Mouse (Mus musculus): ENCODE measurements around the gene Lin7b. TPM values are rescaled to one million over a fixed set of nuclear protein-coding genes. Genes with fewer than 3 reads are reported as not detected.
A peak's percentile ranks its signal among the peaks of the same experiment; 100 is the strongest.

The Lin7b gene
- polyA plus RNA-seq, 1 experiment from 2014 or later: 34.8 TPM

GRCm38 (mm10) chr7:45332685-45333425 lies 37.5 kb downstream of the Lin7b start:
- H3K9ac ChIP-seq: peak overlapping the region; percentile 61
- no peak overlapping the region for H3K27ac ChIP-seq
- H3K9me3 ChIP-seq (ENCODE audit: control insufficient read depth, low read length): no peaks in the 10 kb centered on the region
- DNase-seq (ENCODE audit: low spot score) (peak; percentile 36), ATAC-seq (ENCODE audit: low FRiP score) (peak; percentile 55)
- WGBS: 2% methylated on average over 21 of the region's 22 CpGs
- H3K4me3 ChIP-seq (replicated peaks; ENCODE audit: low read length): peak overlapping the region; percentile 47
- 0 out of 2 replicates have a peak, but pooled peaks cover 4% of the 10 kb centered on the region for H3K4me1 ChIP-seq (replicated peaks; ENCODE audit: control insufficient read depth, insufficient read depth, low read length)
- peaks cover 5% of the 10 kb centered on the region for H3K27me3 ChIP-seq (ENCODE audit: control insufficient read depth, insufficient read depth, low read length)
- H3K4me2 ChIP-seq (replicated peaks): peak overlapping the region; percentile 71
- H3K36me3 ChIP-seq (replicated peaks; ENCODE audit: control insufficient read depth, insufficient read depth): no peaks in the 10 kb centered on the region

- H3K36me3 ChIP-seq (replicated peaks; ENCODE audit: control insufficient read depth, insufficient read depth): no peaks in the 10 kb centered on the region
- DNase-seq (ENCODE audit: low spot score) (no peak), ATAC-seq (ENCODE audit: low FRiP score) (no peak)
- no peaks in the 10 kb centered on the region for H3K9me3 ChIP-seq (ENCODE audit: control insufficient read depth, low read length)
- 86% methylated on average over 6 of the region's 6 CpGs for WGBS
- H3K9ac ChIP-seq: no peak overlapping the region
- H3K27ac ChIP-seq: no peak overlapping the region
- H3K27me3 ChIP-seq (ENCODE audit: control insufficient read depth, insufficient read depth, low read length): no peaks in the 10 kb centered on the region; the same call in 1 of the 2 replicates
- no peak overlapping the region for H3K4me2 ChIP-seq (replicated peaks)
- 0 out of 2 replicates have a peak, but pooled peaks cover 4% of the 10 kb centered on the region for H3K4me1 ChIP-seq (replicated peaks; ENCODE audit: control insufficient read depth, insufficient read depth, low read length)
- no peak overlapping the region for H3K4me3 ChIP-seq (replicated peaks; ENCODE audit: low read length)
These were observed 38.9 kb downstream of the Lin7b start for GRCm38 (mm10) chr7:45331502-45331901.

DNA sequence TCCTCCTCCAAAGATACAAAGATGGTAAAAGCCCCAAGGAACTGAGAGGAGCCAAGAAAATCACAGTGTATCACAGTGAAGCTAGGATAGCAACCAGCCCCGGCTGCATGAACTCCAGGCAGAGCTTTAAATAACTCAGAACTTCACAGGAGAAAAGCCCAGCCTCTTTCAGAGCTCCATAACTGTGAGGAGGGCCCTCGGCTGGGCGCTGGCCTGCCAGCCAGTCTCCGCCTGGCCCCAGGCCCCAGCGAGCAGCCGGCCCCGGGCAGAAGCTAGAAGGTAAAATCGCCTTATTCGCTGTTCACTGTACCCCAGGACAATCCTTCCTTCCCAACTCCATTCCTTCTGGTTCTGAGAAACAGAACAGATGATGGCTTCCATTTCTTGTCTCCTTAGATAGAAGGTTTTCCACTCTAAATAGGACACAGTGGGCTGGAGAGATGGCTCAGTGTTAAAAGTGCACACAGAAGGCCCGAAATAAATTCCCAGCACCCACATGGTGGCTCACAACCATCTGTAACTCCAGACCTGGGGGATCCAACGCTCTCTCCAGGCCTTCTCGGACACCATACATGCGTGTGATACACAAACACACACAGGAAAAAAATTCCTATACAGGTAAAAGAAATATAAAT lies 41.4 kb downstream of the Lin7b start:
- ATAC-seq (ENCODE audit: low FRiP score) (no peak), DNase-seq (ENCODE audit: low spot score) (no peak)
- H3K27me3 ChIP-seq (ENCODE audit: control insufficient read depth, insufficient read depth, low read length): no peaks in the 10 kb centered on the region
- H3K4me1 ChIP-seq (replicated peaks; ENCODE audit: control insufficient read depth, insufficient read depth, low read length): 0 out of 2 replicates have a peak, but pooled peaks cover 4% of the 10 kb centered on the region
- H3K27ac ChIP-seq: no peak overlapping the region
- H3K9me3 ChIP-seq (ENCODE audit: control insufficient read depth, low read length): no peaks in the 10 kb centered on the region
- H3K36me3 ChIP-seq (replicated peaks; ENCODE audit: control insufficient read depth, insufficient read depth): no peaks in the 10 kb centered on the region
- no peak overlapping the region for H3K9ac ChIP-seq
- H3K4me2 ChIP-seq (replicated peaks): no peak overlapping the region
- 86% methylated on average over 13 of the region's 13 CpGs for WGBS
- no peak overlapping the region for H3K4me3 ChIP-seq (replicated peaks; ENCODE audit: low read length)

- H3K4me3 ChIP-seq (replicated peaks; ENCODE audit: low read length): no peak overlapping the region
- DNase-seq (ENCODE audit: low spot score): no peak
- no peak overlapping the region for H3K4me2 ChIP-seq (replicated peaks)
- H3K9me3 ChIP-seq (ENCODE audit: control insufficient read depth, low read length): no peaks in the 10 kb centered on the region
- H3K27me3 ChIP-seq (ENCODE audit: control insufficient read depth, insufficient read depth, low read length): no peaks in the 10 kb centered on the region
- no peak overlapping the region for H3K27ac ChIP-seq
- H3K9ac ChIP-seq: no peak overlapping the region
- no peaks in the 10 kb centered on the region for H3K4me1 ChIP-seq (replicated peaks; ENCODE audit: control insufficient read depth, insufficient read depth, low read length)
- no peak for ATAC-seq (ENCODE audit: low FRiP score)
- no peaks in the 10 kb centered on the region for H3K36me3 ChIP-seq (replicated peaks; ENCODE audit: control insufficient read depth, insufficient read depth)
These were observed 44.6 kb downstream of the Lin7b start for GRCm38 (mm10) chr7:45325800-45326199.

DNA sequence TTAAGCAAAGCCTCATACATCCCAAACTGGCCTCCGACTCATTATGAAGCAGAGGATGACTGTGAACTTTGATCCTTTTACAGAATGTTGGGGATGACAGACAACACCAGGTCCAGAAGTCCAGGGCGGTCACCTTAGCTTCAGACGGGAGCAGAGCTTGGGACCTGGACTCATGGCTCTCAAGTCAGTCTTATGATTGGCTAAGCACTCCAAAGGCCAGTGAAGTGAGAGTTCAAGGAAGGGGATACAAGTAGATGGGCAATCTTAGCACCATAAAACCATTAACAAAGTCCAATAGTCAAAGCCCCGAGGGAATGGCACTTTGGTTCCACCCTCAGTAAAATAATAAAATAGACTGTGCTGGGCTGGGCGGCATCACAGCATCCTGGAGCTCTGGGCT lies 47.3 kb downstream of the Lin7b start:
- ATAC-seq (ENCODE audit: low FRiP score): no peak
- Histone ChIP-seq H3K4me2 (replicated peaks) (no peak overlapping the region), H3K27ac (no peak overlapping the region), H3K4me3 (replicated peaks; ENCODE audit: low read length) (no peak overlapping the region), H3K9me3 (ENCODE audit: control insufficient read depth, low read length) (no peaks in the 10 kb centered on the region), H3K4me1 (replicated peaks; ENCODE audit: control insufficient read depth, insufficient read depth, low read length) (no peaks in the 10 kb centered on the region), H3K27me3 (ENCODE audit: control insufficient read depth, insufficient read depth, low read length) (no peaks in the 10 kb centered on the region), H3K9ac (no peak overlapping the region), H3K36me3 (replicated peaks; ENCODE audit: control insufficient read depth, insufficient read depth) (no peaks in the 10 kb centered on the region)
- 92% methylated on average over 5 of the region's 5 CpGs for WGBS
- DNase-seq (ENCODE audit: low spot score): no peak

DNA sequence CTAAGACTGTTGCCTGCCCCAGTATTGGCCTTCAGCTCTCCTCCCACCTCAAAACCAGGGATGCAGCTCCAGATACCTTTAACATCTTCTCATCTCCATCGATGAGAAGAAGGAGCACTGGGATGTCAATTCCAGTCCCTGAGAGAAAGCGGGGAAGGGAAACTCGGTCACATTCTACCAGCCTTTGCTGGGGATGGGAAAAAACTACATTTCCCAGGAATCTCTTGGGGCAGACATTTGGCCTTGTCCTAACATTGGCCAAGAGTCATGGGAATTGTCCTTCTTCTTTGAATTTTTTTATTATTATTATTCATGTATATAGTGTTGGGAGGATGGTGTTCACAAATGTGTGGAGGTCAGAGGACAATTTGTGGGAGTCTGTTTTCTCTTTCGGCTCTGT lies 48.1 kb downstream of the Lin7b start:
- ATAC-seq (ENCODE audit: low FRiP score): no peak
- Histone ChIP-seq H3K9ac (no peak overlapping the region), H3K27me3 (ENCODE audit: control insufficient read depth, insufficient read depth, low read length) (no peaks in the 10 kb centered on the region), H3K9me3 (ENCODE audit: control insufficient read depth, low read length) (no peaks in the 10 kb centered on the region), H3K36me3 (replicated peaks; ENCODE audit: control insufficient read depth, insufficient read depth) (no peaks in the 10 kb centered on the region), H3K4me2 (replicated peaks) (no peak overlapping the region), H3K4me1 (replicated peaks; ENCODE audit: control insufficient read depth, insufficient read depth, low read length) (no peaks in the 10 kb centered on the region), H3K27ac (no peak overlapping the region), H3K4me3 (replicated peaks; ENCODE audit: low read length) (no peak overlapping the region)
- no peak for DNase-seq (ENCODE audit: low spot score)
- 88% methylated on average over 4 of the region's 4 CpGs for WGBS

Other genes with a start within 250 kb of the Lin7b start
- 767 and 952 TPM in 2 replicates for gene Rps11, start 246.1 kb downstream of the Lin7b start, polyA plus RNA-seq (2014; fragmentation: Nextera tagmentation; extraction: Ambion mirVana)
- 725 and 835 TPM in 2 replicates for gene Rpl13a, start 241.8 kb downstream of the Lin7b start, polyA plus RNA-seq (2014; fragmentation: Nextera tagmentation; extraction: Ambion mirVana)
- gene Gm45713, start 234.4 kb downstream of the Lin7b start, polyA plus RNA-seq (2014; fragmentation: Nextera tagmentation; extraction: Ambion mirVana): 0.22 TPM in 1 of 2 replicates, not detected in the other
- 1.7 and 1.8 TPM in 2 replicates for gene Flt3l, start 234.2 kb downstream of the Lin7b start, polyA plus RNA-seq (2014; fragmentation: Nextera tagmentation; extraction: Ambion mirVana)
- 91.0 and 93.5 TPM in 2 replicates for gene Pih1d1, start 216.3 kb downstream of the Lin7b start, polyA plus RNA-seq (2014; fragmentation: Nextera tagmentation; extraction: Ambion mirVana)
- 16.0 and 21.3 TPM in 2 replicates for gene Aldh16a1, start 216.0 kb downstream of the Lin7b start, polyA plus RNA-seq (2014; fragmentation: Nextera tagmentation; extraction: Ambion mirVana)
- 0.47 and 0.48 TPM in 2 replicates for gene Slc17a7, start 206.6 kb downstream of the Lin7b start, polyA plus RNA-seq (2014; fragmentation: Nextera tagmentation; extraction: Ambion mirVana)
- gene Gfy, start 191.0 kb downstream of the Lin7b start, polyA plus RNA-seq (2014; fragmentation: Nextera tagmentation; extraction: Ambion mirVana): not detected in 2 replicates
- 0.83 TPM in 1 of 2 replicates, not detected in the other for gene Pth2, start 189.6 kb downstream of the Lin7b start, polyA plus RNA-seq (2014; fragmentation: Nextera tagmentation; extraction: Ambion mirVana)
- gene Ccdc155, start 165.7 kb downstream of the Lin7b start, polyA plus RNA-seq (2014; fragmentation: Nextera tagmentation; extraction: Ambion mirVana): 0.50 and 0.57 TPM in 2 replicates
- 8.7 and 11.3 TPM in 2 replicates for gene Dkkl1, start 158.4 kb downstream of the Lin7b start, polyA plus RNA-seq (2014; fragmentation: Nextera tagmentation; extraction: Ambion mirVana)
- 37.7 and 48.0 TPM in 2 replicates for gene Tead2, start 154.8 kb downstream of the Lin7b start, polyA plus RNA-seq (2014; fragmentation: Nextera tagmentation; extraction: Ambion mirVana)
- 0.94 and 1.2 TPM in 2 replicates for gene Cd37, start 131.5 kb downstream of the Lin7b start, polyA plus RNA-seq (2014; fragmentation: Nextera tagmentation; extraction: Ambion mirVana)
- gene Slc6a16, start 129.5 kb downstream of the Lin7b start, polyA plus RNA-seq (2014; fragmentation: Nextera tagmentation; extraction: Ambion mirVana): 0.33 and 0.67 TPM in 2 replicates
- not detected in 2 replicates for gene Slc6a21, start 93.1 kb downstream of the Lin7b start, polyA plus RNA-seq (2014; fragmentation: Nextera tagmentation; extraction: Ambion mirVana)
- gene Trpm4, start 36.8 kb downstream of the Lin7b start, polyA plus RNA-seq (2014; fragmentation: Nextera tagmentation; extraction: Ambion mirVana): 7.8 and 9.3 TPM in 2 replicates
- gene Hrc, start 35.3 kb downstream of the Lin7b start, polyA plus RNA-seq (2014; fragmentation: Nextera tagmentation; extraction: Ambion mirVana): 0.20 and 0.41 TPM in 2 replicates
- 29.8 and 32.3 TPM in 2 replicates for gene Ppfia3, start 3.6 kb downstream of the Lin7b start, polyA plus RNA-seq (2014; fragmentation: Nextera tagmentation; extraction: Ambion mirVana)
- gene Snrnp70, start 25.2 kb upstream of the Lin7b start, polyA plus RNA-seq (2014; fragmentation: Nextera tagmentation; extraction: Ambion mirVana): 61.4 and 72.3 TPM in 2 replicates
- gene Kcna7, start 35.1 kb upstream of the Lin7b start, polyA plus RNA-seq (2014; fragmentation: Nextera tagmentation; extraction: Ambion mirVana): not detected in 2 replicates
- gene Ntf5, start 43.1 kb upstream of the Lin7b start, polyA plus RNA-seq (2014; fragmentation: Nextera tagmentation; extraction: Ambion mirVana): 0.13 TPM in 1 of 2 replicates, not detected in the other
- gene Lhb, start 50.2 kb upstream of the Lin7b start, polyA plus RNA-seq (2014; fragmentation: Nextera tagmentation; extraction: Ambion mirVana): 1.2 and 2.0 TPM in 2 replicates
- 17.8 and 21.6 TPM in 2 replicates for gene Gys1, start 64.3 kb upstream of the Lin7b start, polyA plus RNA-seq (2014; fragmentation: Nextera tagmentation; extraction: Ambion mirVana)
- gene Ruvbl2, start 67.5 kb upstream of the Lin7b start, polyA plus RNA-seq (2014; fragmentation: Nextera tagmentation; extraction: Ambion mirVana): 83.9 and 93.5 TPM in 2 replicates
- 4,936 and 5,483 TPM in 2 replicates for gene Ftl1, start 89.3 kb upstream of the Lin7b start, polyA plus RNA-seq (2014; fragmentation: Nextera tagmentation; extraction: Ambion mirVana)
- 182 and 190 TPM in 2 replicates for gene Bax, start 96.3 kb upstream of the Lin7b start, polyA plus RNA-seq (2014; fragmentation: Nextera tagmentation; extraction: Ambion mirVana)
- 0.13 and 0.35 TPM in 2 replicates for gene Tulp2, start 111.3 kb upstream of the Lin7b start, polyA plus RNA-seq (2014; fragmentation: Nextera tagmentation; extraction: Ambion mirVana)
- not detected in 2 replicates for gene Gm45808, start 116.2 kb upstream of the Lin7b start, polyA plus RNA-seq (2014; fragmentation: Nextera tagmentation; extraction: Ambion mirVana)
- gene Dhdh, start 118.2 kb upstream of the Lin7b start, polyA plus RNA-seq (2014; fragmentation: Nextera tagmentation; extraction: Ambion mirVana): 2.8 and 3.6 TPM in 2 replicates
- 121 and 122 TPM in 2 replicates for gene Nucb1, start 139.8 kb upstream of the Lin7b start, polyA plus RNA-seq (2014; fragmentation: Nextera tagmentation; extraction: Ambion mirVana)
- gene Ppp1r15a, start 155.7 kb upstream of the Lin7b start, polyA plus RNA-seq (2014; fragmentation: Nextera tagmentation; extraction: Ambion mirVana): 12.9 and 13.0 TPM in 2 replicates
- gene Plekha4, start 155.7 kb upstream of the Lin7b start, polyA plus RNA-seq (2014; fragmentation: Nextera tagmentation; extraction: Ambion mirVana): 1.4 and 2.3 TPM in 2 replicates
- 0.25 TPM in 1 of 2 replicates, not detected in the other for gene Hsd17b14, start 184.3 kb upstream of the Lin7b start, polyA plus RNA-seq (2014; fragmentation: Nextera tagmentation; extraction: Ambion mirVana)
- gene Bcat2, start 199.6 kb upstream of the Lin7b start, polyA plus RNA-seq (2014; fragmentation: Nextera tagmentation; extraction: Ambion mirVana): 17.4 and 19.0 TPM in 2 replicates
- gene Fgf21, start 244.9 kb upstream of the Lin7b start, polyA plus RNA-seq (2014; fragmentation: Nextera tagmentation; extraction: Ambion mirVana): not detected in 2 replicates
- gene Fut1, start 246.7 kb upstream of the Lin7b start, polyA plus RNA-seq (2014; fragmentation: Nextera tagmentation; extraction: Ambion mirVana): not detected in 2 replicates